Mouse (Mus musculus) urinary bladder, adult 18-20 months (tissue): ENCODE measurements at regions not wholly inside any gene's neighbourhood (a gene's known extent, or its start where the extent isn't known, plus 50 kb on each side); places are given as distances from the start of the nearest gene placed in this dataset.

ENCODE experiments used
- DNase-seq, 2 experiments: peaks; one replicate each; pipeline ENCODE4 v3.0.0; 2022; ENCODE audit warnings: low spot score in 2 of 2, mixed read lengths in 2 of 2

DNA sequence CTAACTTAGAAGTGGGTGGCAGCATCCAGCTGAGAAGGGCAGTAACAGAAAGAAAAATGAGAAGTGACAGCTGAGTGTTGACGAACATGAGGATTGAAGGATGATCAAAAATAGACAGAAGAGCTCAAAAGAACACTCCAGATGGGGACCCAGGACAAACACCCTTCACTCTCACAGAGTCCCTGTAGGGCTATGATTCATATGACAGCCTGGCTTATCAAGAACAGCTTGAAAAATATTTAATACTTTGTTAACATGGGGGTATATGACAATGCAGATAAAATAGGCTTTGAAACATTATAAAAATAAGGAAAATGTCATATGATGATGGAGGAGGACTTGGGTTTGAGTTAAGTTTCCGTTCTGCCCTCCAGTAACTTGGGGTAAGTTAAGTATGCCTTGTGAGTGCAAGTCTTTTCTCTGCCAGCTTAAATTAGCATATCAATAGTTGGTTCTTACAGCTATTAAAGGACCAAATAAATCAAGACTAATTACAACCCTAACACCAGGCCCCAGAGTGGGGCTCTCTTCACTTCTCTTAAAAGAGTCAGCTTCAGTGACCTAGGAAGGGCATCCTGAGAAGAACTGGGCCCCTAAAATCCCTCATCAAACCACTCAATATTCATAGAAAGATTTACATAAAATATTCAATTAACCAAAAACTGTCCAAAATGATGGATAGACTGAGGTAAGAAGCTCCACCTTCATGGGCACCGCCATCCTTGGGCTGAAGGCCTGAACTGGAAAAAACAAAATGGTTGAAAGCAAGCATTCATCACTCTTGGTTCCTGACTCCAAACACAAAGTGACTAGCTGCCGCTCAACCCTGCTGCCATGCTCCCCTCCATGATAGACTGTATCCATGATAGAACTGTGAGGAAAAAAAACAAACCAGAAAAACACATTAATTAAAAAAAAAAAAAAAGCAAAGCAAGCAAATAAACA lies 198.6 kb upstream of the Gcfc2 start:
- DNase-seq: no peak

DNA sequence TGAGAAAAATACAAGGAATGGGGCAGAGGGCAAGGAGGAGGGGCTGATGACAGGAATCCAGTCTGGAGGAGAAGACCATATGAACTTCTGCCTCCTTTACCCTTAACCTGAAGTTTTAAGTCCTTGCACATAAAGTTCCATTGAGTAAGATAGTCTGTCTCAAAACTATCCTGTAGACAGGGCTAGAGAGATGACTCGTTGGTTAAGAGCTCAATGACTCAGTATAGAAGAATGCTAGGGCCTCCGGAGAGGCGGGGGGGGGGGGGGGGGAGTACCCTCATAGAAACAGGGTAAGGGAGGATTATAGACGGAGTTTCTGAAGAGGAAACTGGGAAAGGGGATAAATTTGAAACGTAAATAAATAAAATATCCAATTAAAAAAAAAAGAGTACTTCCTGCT lies 191.8 kb upstream of the Gcfc2 start:
- no peak for DNase-seq

DNA sequence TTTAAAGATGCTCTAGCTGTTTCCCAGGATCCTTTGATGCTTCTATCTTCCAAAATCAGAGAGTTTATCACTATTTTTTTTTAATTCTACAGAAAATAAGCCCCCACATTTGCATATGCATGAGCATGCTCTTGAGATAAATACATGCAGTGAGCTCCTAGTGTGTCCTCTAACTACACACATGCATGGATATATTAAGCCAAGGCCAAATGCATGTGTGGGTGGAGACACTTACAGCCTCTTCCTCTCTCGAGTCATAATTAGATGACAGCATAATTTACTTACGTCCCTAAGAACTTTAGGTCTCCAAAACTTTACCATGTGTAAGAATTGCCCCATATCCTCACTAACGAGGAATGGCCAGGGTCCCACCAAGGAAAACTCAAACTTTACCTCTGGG lies 189.9 kb upstream of the Gcfc2 start:
- DNase-seq: no peak

DNA sequence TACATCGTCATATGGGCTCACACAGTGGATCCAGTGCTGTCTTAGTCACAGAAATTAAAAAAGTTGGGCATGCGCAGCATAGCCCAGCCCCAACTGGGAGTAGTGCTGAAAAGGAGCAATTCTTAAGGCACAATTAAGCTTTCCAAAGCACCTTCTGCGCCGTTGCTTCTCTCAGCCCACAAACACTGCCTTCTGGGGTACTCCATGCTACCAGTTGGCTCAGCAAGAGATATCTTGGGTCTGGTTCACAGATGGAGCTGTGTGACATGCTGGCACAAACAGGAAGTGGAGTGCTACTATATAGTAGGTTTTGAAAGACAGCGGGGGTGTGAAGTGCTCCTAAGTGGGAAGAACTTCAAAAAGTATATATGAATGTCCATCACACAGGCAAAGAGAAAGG lies 185.0 kb upstream of the Gcfc2 start:
- DNase-seq: no peak

DNA sequence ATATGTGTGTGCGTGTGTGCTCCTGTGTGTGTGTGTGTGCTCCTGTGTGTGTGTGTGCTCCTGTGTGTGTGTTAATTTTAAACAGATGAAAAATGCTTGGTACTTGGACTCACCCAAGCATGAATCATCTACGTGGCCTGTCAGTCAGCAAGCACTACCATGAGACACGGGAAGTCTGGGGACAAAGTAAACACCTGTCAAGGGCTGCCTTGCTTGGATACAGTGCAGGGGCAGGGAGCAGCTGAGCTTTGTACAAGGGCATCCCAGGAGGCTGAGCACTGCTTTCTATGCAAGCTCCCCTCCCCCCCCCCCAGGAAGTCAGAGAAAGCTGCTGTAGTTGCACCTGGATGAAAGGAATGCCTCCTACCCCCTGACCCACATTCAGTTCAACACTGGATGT lies 173.8 kb upstream of the Gcfc2 start:
- DNase-seq: no peak

DNA sequence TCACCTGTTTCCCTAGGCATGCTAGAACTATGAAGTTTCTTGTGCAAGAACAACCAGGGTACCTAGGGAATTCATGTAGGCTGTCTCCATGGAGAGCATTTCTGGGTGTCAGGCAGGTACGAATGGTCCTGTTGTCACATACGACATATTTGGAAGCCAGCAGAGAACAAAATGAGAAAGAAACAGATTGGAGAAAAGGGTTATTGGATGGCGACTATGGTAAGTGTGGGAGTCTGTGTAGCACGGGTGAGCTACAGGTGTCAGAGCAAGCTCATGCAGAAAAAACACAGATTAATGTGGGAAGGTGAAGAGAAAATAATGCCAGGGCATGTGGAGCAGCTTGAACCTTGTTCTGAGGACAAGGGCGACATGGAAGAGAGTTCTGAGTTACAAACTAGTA lies 171.8 kb upstream of the Gcfc2 start:
- no peak for DNase-seq

DNA sequence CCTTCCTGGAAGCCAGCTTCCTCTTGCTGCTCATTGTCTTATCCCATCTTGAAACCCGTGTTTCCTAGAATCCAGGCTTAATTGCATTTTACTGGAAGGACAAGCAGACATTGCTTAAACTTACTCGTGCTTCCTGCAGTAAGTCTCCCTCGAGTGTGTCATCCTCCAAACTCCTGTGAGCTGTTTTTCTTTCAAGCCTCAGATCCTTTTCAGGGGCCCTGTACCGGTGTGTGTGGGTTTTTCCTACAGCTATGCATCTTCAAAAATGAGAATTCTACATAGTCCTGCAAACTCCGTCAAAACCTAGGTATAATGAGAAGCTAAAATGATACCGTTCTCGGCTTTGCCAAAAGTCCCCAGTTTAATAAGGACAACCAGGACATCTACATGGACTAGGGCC lies 167.2 kb upstream of the Gcfc2 start:
- no peak for DNase-seq

DNA sequence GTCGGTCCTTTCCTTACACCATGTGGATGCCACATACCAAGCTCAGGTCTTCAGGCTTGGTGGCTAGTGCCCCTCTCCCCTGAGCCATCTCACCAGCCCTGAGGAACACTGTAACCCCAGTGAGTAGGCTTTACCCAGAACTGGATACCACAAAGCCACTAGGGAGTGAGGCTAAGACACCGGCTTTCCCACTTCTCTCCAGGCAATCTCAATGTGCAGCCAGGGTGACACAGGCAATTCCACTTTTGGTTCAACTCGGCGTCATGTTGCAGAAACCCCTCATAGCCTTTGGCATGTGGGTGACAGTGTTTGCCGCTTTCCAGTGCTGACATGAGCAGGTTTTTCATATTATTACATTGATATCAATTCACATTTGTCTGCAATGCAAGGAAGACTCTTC lies 164.6 kb upstream of the Gcfc2 start:
- DNase-seq: no peak

DNA sequence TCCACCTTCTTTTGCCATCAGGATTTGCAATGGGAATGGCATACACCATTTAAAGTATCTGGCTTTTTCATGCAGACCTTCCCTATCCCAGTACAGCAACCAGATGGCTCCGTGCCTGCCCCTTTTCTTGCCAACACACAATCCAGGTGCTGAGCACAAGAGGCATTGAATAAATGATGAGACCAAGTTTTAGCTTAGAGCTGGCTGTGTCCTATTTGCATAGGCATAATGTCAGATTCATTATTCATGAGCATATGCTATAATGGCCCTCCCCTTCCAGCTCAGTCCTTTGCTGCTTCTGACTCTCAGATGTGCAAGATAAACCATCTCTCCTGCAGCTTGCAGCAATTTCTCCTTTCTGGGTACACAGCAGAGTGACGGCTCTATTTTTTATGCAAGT lies 163.3 kb upstream of the Gcfc2 start:
- DNase-seq: no peak

DNA sequence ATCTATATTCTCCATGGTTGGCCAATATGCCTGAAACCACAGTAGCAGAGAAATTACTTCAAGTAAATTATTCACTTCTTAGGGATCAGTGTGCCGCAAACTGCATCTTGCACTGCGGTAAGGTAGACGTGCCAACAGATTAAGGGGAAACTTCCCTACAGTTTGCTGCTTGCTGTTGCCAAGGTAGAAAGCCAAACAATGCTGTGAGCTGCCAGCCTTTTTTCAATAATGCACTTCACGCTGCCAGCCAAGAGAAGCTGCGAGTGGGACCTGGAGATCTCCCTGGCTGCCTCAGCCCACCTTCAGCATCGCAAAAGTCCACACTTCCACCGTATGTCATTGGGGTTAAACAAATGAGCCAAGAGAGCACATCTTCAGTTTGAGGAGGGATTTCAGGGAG lies 157.6 kb upstream of the Gcfc2 start:
- no peak for DNase-seq

DNA sequence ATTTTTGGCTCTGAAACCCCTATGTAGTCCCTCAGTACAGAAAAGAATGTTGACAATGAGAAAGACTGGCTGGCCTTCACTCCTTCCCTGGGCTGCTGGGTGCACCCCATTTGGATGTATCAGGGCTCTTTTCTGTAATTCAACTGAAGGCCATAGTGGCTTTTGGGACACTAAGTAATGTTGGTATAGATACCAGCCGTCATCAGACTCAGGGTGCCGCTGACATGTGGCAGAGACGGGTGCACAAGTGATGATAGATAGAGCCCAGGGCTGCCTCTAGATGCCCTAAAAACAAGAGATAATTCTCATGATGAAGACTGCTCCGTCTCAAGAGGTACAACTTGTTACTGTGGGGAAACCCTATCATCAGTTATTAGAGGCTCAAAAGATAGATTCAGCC lies 156.7 kb upstream of the Gcfc2 start:
- no peak for DNase-seq

DNA sequence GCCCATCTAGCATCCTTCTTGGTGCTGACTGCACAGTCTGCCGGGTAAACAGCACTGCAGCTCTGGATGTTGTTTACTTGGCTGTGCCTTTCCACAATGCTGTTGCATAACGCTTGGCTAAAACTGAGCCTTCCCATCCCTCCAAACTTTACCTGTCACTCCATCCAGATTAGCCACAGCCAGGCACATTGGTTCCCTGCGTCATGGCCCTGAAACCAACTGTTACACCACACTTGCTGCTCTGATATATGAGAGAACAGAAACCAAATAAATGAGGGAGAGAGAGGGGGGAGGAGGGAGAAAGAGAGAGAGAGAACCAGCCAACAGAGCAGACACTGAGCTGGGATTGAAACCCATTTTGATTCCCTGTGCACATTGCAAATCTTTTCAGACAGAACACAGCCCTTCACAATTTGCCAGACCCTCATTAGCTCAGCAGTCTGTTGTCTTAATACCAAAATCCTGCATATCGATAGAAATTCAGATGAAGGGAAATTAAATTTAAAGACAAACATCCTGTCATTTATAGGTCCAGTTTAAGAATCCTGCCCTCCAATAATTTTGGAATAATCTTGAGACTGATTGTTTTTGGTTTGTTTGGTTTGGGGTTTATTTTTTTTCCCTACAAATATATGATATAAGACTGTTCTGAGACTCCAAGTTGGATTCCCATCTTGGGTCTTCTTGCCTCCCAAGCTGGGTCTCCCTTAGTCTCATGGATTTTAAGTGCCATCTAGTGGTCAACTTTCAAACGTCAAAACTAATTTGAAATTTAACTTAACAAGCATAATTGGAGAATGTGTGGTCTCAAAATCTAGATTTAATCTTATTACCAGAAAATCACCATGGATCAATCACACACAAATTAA lies 154.6 kb upstream of the Gcfc2 start:
- DNase-seq: no peak

DNA sequence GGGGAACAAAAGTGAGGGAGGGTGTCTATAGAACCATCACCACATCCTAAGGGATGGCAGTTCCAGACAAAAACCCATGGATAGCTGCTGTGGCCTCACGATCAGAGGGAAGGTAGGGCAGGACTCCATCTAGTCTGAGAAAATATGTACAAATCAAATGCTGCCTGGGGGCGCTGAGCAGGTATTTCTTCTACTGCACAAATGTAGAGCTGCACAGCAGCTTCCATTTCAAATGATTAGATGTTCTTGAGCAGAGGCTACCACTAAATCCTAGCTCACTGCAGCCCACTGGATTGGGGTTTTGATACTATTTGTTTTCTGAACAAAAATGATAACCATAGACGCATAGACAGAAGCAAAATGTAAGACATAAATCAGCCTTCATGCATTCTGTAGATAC lies 153.2 kb upstream of the Gcfc2 start:
- no peak for DNase-seq

DNA sequence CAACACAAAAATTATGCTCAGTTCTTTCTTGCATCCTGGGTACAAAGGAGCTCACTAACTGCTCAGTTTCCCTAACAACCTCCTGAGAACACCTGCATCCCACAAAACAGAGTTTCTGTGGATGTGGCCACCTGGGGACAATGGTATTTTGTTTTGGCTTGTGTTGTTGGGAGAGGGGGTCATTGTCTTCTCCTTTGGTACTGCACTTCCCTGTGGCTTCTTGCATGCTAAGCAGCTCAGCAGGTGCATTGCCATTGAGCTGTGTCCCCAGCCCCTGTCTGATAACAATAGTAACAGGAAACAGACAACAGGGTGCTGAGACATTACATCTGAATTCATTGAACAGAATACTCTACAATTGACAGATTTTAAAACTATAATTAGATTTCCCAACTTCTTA lies 151.6 kb upstream of the Gcfc2 start:
- no peak for DNase-seq

DNA sequence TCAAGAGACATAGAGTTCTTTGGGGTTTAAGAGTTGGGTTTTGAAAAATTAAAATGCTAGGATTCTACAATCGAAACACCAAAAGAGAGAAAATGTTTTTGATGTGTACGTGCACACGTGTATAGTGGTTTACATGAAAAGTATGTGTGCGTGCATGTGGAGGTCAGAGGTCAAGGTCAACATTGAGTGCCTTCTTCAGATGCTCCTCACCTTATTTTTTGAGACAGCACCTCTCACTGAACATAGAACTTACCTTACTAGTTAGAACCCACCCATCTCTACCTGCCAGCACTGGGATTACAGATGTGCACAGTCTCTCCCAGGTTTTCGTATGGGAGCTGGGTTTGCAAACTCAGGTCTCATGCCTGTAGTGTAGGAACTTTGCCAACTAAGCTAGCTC lies 141.3 kb upstream of the Gcfc2 start:
- DNase-seq: no peak

DNA sequence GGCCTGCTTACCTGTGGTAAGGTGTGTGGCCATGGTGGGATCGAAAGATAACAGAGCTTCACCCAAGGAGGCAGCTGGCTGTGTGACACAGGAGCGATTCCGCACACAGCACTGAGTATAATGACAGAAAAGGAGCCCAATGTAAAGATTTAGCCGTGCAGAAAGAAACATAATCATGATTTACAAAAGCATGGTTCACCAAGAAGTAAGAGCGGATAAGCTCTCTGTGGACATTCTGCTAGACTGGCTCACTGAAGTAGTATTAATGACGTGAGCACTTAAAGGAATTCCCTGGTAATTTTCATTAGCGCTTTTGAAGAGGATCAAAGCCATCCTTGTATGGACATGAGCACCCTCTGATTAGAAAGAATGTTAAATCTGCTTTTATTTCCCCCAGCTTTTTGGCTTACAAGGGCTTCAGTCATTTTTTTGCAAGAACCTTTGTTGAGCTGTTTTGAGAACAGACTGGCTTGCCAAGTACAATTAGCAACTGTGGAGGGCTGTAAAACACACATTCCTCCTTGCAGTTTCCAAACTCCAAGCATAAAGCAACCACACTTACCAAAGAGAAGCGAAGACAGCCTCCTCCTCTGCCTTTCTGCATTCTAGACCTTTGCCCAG lies 140.5 kb upstream of the Gcfc2 start:
- DNase-seq: no peak

DNA sequence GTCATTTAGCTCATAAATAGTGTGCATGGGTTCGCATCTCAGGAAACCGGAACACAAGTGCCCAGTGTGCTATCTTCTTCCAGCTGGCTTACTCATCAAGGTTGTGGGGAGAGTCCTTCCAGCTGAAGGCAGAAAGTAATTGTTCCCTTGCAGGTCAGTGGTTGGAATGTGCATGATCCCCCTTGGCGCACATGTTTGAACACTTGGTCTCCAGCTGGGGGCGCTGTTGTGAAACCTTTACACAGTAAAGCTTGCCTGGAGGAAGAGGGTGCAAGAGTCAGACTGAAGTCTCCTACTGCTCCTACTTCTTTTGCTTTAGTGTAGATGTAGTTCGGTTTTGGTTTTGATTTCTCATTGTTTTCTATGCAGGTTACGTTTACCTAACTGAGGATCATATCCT lies 128.2 kb upstream of the Gcfc2 start:
- no peak for DNase-seq

DNA sequence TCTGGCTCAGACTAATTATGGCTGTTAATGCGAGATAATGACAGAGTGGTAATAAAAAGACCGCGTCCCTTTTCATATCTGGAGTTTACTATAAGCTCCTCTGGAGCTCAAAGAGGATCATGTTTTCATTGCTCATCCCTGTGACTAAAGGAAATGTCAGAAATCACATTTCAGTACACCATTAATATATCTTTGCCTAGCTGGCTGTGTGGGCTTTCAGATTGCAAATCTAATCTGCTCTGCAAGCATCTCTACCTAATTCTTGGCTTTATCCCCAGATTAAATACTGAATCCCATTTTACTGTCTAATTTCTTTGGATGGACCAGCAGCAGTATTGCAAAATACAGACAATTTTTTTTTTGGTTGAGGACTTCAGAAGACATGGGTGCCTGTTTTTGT lies 122.6 kb upstream of the Gcfc2 start:
- DNase-seq: no peak

DNA sequence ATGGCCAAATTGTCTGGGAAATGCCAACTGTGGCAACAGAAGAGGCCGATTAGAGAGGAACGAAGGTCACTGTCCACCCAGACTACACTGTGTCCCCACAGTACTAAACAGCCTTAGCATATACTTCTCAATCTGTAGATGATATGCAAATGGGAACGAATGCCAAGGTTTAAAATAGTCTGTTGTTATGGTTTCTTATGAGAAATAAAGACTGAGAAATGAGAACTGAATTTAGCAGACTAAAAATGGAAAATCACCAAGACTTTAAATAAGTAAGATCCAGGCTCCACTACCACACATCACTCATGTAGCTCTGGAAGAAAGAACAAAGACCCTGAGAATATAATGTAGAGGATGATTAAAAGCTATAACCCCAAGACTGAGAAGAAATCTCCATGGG lies 121.7 kb upstream of the Gcfc2 start:
- DNase-seq: no peak

DNA sequence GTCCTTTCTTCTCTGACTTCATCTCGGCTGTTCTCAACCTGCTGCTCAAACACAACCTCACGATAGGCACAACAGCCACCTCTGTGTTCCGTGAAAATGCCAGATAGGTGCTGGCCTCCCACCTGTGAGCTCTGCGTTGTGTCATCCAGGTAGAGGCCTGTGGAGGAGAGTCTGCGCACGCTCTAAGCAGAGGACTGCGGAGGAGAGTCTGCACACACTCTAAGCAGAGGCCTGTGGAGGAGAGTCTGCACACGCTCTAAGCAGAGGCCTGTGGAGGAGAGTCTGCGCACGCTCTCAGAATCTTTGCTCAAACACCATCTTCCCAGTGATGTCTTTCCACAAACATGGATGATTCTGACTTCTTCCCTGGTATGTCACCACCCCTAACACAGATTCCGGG lies 117.5 kb upstream of the Gcfc2 start:
- DNase-seq: no peak

DNA sequence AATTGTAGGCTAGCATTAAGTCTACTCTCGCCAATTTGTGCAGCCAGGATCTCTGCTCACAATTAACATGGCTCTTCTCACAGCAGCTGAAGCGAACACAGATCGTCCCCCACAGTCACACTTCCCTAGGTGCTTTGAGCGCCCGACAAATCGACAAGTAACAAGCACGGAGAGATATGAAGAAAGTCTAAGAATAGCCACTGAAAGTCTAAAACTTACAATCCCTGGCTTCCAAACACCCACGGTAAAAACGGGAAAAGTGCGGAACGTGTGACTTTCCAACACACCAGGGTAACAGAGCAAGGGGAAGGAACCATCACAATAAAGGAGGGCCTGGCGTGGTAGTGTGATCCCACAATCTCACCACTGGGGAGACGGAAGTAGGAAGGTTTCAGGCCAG lies 114.8 kb upstream of the Gcfc2 start:
- no peak for DNase-seq

DNA sequence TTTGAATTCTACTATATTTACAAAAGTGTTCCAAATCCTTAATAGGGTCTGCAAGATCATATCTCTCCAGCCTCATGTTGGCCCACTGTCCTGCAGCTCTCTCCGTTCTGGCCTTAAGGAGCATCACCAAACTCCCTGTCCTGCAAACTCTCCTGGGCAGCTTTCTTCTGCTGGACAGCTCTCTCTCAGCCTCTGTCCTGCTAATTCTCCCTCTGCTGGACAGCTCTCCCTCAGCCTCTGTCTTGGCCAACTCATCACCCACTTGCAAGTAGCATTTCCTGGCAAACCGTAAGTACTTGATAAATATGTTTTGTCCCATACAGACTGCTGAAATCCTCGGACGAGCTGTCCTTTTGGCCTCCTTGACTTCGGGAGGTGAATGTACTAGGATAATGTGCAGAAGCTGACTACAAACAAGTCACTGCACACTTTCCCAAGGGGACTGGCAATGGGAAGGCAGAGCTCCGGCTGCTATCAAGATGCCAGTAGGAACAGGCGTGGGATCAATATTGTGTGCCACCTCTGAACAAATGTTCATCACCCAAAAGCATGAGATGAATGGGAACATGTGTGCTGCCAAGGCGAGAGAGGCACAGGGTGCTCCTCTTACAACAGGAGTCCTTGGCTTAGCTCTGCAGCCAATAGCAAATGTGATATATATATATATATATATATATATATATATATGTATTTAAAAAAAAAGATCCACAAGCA lies 108.1 kb upstream of the Gcfc2 start:
- DNase-seq: no peak
